Mouse (Mus musculus): ENCODE data around the gene Vmn1r167. TPM values are rescaled to one million over a fixed set of nuclear protein-coding genes. Genes with fewer than 3 reads are reported as not detected.

The Vmn1r167 gene
- not detected in 2 replicates for polyA plus RNA-seq (2012; rRNA removed)

GRCm38 (mm10) chr7:23507106-23507505 lies at the start of gene Vmn1r167:
Vmn1r167 (minus strand) TSS chr7:23507206.

DNA sequence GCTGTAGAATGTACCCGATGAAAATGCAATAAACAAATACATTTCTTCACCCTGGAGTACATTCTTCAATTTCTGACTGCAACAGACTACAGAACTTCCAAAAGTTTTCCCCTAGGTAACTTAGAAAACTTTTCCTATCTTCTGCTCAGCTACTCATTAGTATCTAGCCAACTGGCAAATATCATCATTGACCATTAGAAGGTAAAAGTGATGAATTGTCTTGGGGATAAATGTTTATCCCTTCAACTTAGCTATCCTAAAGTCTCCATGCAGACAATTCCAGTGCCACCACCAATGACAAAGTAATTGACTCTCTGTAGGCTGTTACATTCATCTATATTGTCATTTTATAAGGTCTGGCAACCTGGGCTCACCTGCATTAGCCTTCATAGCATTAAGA lies 32.4 kb upstream of the Vmn1r167 start, which contains the start of gene Vmn1r168:
Vmn1r168 (plus strand) TSS at position 301 of the 400 bp plus-strand sequence.

Other genes starting within 250 kb of the Vmn1r167 start
- gene Gm6902, start 228.3 kb downstream of the Vmn1r167 start, polyA plus RNA-seq (2012; rRNA removed) = not detected in 2 replicates
- not detected in 2 replicates for gene Nlrp4e, start 206.0 kb downstream of the Vmn1r167 start, polyA plus RNA-seq (2012; rRNA removed)
- not detected in 2 replicates for gene Nlrp5, start 121.3 kb downstream of the Vmn1r167 start, polyA plus RNA-seq (2012; rRNA removed)
- not detected in 2 replicates for gene Vmn1r168, start 32.5 kb upstream of the Vmn1r167 start, polyA plus RNA-seq (2012; rRNA removed)
- gene Vmn1r169, start 68.3 kb upstream of the Vmn1r167 start, polyA plus RNA-seq (2012; rRNA removed) = not detected in 2 replicates
- gene Vmn1r170, start 99.0 kb upstream of the Vmn1r167 start, polyA plus RNA-seq (2012; rRNA removed) = not detected in 2 replicates
- gene Vmn1r171, start 123.5 kb upstream of the Vmn1r167 start, polyA plus RNA-seq (2012; rRNA removed) = not detected in 2 replicates
- not detected in 2 replicates for gene Vmn1r172, start 151.1 kb upstream of the Vmn1r167 start, polyA plus RNA-seq (2012; rRNA removed)
- gene Vmn1r173, start 193.5 kb upstream of the Vmn1r167 start, polyA plus RNA-seq (2012; rRNA removed) = not detected in 2 replicates
- not detected in 2 replicates for gene Vmn1r174, start 245.1 kb upstream of the Vmn1r167 start, polyA plus RNA-seq (2012; rRNA removed)